Mouse (Mus musculus) lung, embryonic 14.5 days (tissue): ENCODE results near the gene Ptgfrn. TPM values are rescaled to one million over a fixed set of nuclear protein-coding genes. Genes with fewer than 3 reads are reported as not detected.

Experiments
- ATAC-seq: fragments of 200-750 bp; cut with Nextera tagmentation; 2 replicates; pipeline ENCODE4 v1.8.0; 2017; ENCODE audit warnings: mild to moderate bottlenecking, moderate TSS enrichment, moderate library complexity; ENCODE audit not compliant: insufficient read depth
- DNase-seq: peaks from one replicate; pipeline ENCODE4 v3.0.0-alpha.2; 2015
- H3K27ac ChIP-seq: fragments of 300-500 bp; sonication (generic); 2 replicates; pipeline ENCODE4 v1.5.1; 2014; ENCODE audit warnings: low read depth, mild to moderate bottlenecking, moderate library complexity
- H3K27me3 ChIP-seq: fragments of 300-500 bp; sonication (generic); 2 replicates; pipeline ENCODE4 v1.6.1; 2014; ENCODE audit warnings: low read length, control low read depth; ENCODE audit not compliant: insufficient read depth
- H3K36me3 ChIP-seq: fragments of 300-500 bp; sonication (generic); 2 replicates; pipeline ENCODE4 v1.6.1; 2014; ENCODE audit warnings: control low read depth; ENCODE audit not compliant: insufficient read depth
- H3K4me1 ChIP-seq: fragments of 300-500 bp; sonication (generic); 2 replicates; pipeline ENCODE4 v1.6.1; 2014; ENCODE audit warnings: antibody characterized with exemption, control low read depth; ENCODE audit not compliant: insufficient read depth
- H3K4me2 ChIP-seq: fragments of 300-500 bp; sonication (generic); 2 replicates; pipeline ENCODE4 v1.6.1; 2014; ENCODE audit warnings: mild to moderate bottlenecking
- H3K4me3 ChIP-seq: fragments of 300-500 bp; sonication (generic); 2 replicates; pipeline ENCODE4 v1.5.1; 2014; ENCODE audit warnings: low read depth, low read length
- H3K9ac ChIP-seq: fragments of 300-500 bp; sonication (generic); 2 replicates; pipeline ENCODE4 v1.6.1; 2014
- H3K9me3 ChIP-seq: fragments of 300-500 bp; sonication (generic); 2 replicates; pipeline ENCODE4 v1.6.1; 2016; ENCODE audit warnings: low read depth, low read length, control low read depth
- CTCF ChIP-seq: IDR thresholded peaks from 2 replicates; pipeline ENCODE4 v1.5.1; 2016; ENCODE audit warnings: antibody characterized with exemption, low read depth
- WGBS: fragments of 180-500 bp; shearing (Covaris S2); extraction: QIAGEN DNeasy Blood & Tissue Kit; methylation state at CpG from one replicate; pipeline ENCODE4 v1.1.7; 2014; 5-methylcytosine and 5-hydroxymethylcytosine counted together
- polyA plus RNA-seq: library from polyadenylated mRNA; unstranded; fragments of >200 nt; fragmentation: Nextera tagmentation; extraction: Ambion mirVana; gene quantifications from 2 replicates; pipeline ENCODE4 v1.2.1, GENCODE M21; 2014

Gene Ptgfrn
- polyA plus RNA-seq, 1 experiment from 2014 or later, result 7.9 TPM

DNA sequence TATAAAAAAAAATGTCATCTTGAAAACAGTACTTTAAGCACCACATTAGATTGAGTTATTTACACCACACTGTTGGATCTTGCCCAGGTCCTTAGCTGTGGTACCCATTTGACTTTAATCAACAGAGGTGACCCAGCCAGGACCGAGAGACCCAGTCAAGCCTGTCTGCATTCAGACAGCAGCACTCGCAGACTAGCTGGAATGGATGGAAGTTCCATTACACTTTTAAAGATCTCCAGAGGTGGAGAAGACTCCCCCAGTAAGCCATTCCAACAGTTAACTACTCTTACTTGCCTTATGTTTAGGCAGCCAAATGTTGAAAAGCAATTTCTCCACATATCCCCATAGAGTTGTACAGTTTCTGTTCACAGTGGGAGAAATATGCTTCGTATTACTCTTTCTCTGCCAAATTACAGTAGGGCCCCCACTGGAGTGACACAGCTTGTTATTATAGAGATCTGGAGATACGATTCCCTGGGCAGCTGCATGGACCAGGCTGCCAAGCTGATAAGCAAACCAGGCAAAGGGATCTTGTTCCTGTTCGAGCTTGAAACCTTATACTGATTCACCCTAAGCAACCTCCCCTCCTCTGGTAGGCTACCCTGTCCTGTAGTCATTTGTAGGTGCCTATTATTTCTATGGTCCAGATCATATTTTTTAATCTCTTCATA lies 102.8 kb downstream of the Ptgfrn start:
- H3K27me3 ChIP-seq, result no peaks in the 10 kb centered on the region
- H3K9ac ChIP-seq, result no peak overlapping the region
- no peaks in the 10 kb centered on the region for H3K4me1 ChIP-seq
- no peaks in the 10 kb centered on the region for H3K36me3 ChIP-seq
- H3K4me3 ChIP-seq, result no peak overlapping the region
- H3K27ac ChIP-seq, result no peak overlapping the region
- no peak for TF ChIP-seq CTCF
- H3K4me2 ChIP-seq, result no peak overlapping the region
- ATAC-seq (no peak), DNase-seq (no peak)
- no peaks in the 10 kb centered on the region for H3K9me3 ChIP-seq
- 59% methylated on average over 5 of the region's 5 CpGs for WGBS

DNA sequence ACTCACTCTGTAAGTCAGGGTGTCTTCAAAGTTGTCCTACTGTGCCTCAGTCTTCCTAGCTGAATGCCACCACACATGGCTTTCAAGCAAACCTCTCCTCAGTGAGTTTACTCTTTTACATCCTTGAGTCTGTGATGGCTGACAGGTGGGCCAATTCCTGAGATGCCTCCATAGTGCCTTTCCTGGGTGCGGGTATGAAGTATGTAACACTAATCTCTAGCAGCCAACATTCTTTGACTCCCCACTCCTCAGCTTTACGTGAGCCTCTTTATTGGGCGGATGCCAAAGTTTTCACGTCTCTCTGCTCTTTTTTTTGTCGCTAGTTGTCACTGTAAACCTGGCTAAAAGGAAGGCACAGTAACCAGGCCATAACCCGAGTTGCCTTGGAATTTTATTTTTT lies 104.7 kb downstream of the Ptgfrn start:
- ATAC-seq (no peak), DNase-seq (peak; percentile 44)
- H3K27me3 ChIP-seq, result no peaks in the 10 kb centered on the region
- no peak overlapping the region for H3K4me3 ChIP-seq
- H3K27ac ChIP-seq, result no peak overlapping the region
- no peaks in the 10 kb centered on the region for H3K4me1 ChIP-seq
- H3K36me3 ChIP-seq, result no peaks in the 10 kb centered on the region
- H3K9me3 ChIP-seq, result no peaks in the 10 kb centered on the region
- 51% methylated on average over 6 of the region's 6 CpGs for WGBS
- H3K4me2 ChIP-seq, result no peak overlapping the region
- no peak for TF ChIP-seq CTCF
- no peak overlapping the region for H3K9ac ChIP-seq

DNA sequence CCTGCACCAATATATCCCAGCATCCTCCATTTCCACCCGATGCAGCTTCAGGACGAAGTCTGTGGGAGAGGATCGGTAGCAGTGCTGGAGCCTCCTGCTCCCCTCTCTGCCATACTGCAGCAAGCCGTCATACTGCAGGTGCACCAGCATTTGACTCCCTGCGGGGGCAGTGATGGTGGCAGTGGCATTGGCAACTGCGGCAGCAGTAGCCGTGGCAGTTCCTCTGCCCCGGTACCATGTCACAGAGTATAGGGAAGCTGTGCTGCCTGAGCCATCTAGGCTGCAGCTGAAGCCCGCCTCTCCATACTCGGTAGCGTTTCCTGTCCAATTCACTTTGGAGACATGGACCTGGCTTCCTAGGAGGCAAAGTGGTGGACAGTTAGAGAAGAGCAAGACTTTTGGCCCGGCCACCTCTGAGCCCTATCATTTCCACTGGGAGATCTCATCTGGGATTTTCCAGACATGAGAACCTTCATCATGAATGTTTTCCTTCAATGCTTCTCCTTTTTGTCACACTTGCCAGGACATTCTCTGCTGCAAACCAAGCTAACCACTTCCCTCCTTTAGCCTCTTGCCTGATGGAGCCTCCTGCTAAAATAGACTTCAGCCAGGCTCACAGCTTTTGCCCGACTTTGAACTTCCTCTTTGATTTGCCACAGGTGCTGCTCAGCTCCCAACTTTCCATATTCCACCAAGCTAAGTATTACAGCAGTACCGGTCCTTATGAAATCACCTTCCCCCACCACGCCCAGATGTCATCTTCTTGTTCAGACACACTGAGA lies 106.3 kb downstream of the Ptgfrn start:
- no peak overlapping the region for H3K27ac ChIP-seq
- no peak for ATAC-seq
- no peak overlapping the region for H3K9ac ChIP-seq

DNA sequence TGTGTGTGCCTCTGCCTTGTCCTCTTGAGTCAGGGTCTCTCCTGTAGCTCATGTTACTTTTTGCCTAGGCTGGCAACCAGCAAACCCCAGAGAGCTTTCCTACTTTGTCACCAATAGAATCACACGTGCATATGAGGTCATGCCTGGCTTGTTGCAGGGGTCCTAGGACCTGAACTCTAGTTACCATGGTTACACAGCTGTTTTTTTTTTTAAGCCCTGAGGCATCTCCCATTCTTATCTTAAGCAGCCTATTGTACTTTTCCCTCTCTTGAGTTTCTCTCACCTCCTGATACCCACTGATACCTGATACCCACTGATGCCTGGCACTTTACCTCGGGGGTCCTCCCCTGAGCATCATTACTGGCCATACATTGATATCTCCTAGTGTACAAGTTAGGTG lies 110.3 kb downstream of the Ptgfrn start:
- DNase-seq, result no peak
- 23% methylated on average over 2 of the region's 2 CpGs for WGBS
- Histone ChIP-seq H3K27me3 (no peaks in the 10 kb centered on the region), H3K9me3 (no peaks in the 10 kb centered on the region), H3K27ac (no peak overlapping the region), H3K4me3 (no peak overlapping the region), H3K4me2 (no peak overlapping the region), H3K36me3 (no peaks in the 10 kb centered on the region), H3K4me1 (peaks cover 11% of the 10 kb centered on the region), H3K9ac (no peak overlapping the region)
- ATAC-seq, result no peak
- no peak for TF ChIP-seq CTCF

More for the DNA sequence above, 106.3 kb downstream of the Ptgfrn start:
- TF ChIP-seq CTCF, result peak; percentile 14; the same call in 1 of the 2 replicates
- no peak overlapping the region for H3K4me2 ChIP-seq
- 81% methylated on average over 15 of the region's 15 CpGs for WGBS
- H3K4me3 ChIP-seq, result no peak overlapping the region
- H3K36me3 ChIP-seq, result no peaks in the 10 kb centered on the region
- H3K4me1 ChIP-seq, result peaks cover 2% of the 10 kb centered on the region; the same call in 1 of the 2 replicates
- no peak for DNase-seq
- H3K27me3 ChIP-seq, result no peaks in the 10 kb centered on the region
- H3K9me3 ChIP-seq, result no peaks in the 10 kb centered on the region

DNA sequence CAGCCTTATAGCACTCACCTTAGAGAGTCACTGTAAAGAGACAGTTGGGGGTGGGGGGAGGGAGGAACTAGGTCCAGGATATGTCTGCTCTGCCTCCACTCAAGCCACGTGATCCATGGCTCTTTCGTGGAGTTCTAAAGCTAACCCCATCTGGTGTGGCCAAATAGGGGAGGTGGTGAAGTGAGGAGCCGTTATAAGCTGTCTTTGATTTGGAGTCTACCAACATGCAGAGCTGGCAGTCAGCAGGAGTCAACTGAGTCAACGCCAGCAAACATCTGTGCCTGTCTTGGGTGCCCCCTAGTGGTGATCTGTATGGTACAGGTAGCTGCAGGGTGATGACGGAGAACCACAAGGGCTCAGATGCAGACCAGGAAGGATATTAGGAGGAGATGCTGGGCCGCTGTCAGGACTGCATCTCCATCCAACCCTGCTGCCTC lies 111.2 kb downstream of the Ptgfrn start:
- H3K4me2 ChIP-seq, result no peak overlapping the region

DNA sequence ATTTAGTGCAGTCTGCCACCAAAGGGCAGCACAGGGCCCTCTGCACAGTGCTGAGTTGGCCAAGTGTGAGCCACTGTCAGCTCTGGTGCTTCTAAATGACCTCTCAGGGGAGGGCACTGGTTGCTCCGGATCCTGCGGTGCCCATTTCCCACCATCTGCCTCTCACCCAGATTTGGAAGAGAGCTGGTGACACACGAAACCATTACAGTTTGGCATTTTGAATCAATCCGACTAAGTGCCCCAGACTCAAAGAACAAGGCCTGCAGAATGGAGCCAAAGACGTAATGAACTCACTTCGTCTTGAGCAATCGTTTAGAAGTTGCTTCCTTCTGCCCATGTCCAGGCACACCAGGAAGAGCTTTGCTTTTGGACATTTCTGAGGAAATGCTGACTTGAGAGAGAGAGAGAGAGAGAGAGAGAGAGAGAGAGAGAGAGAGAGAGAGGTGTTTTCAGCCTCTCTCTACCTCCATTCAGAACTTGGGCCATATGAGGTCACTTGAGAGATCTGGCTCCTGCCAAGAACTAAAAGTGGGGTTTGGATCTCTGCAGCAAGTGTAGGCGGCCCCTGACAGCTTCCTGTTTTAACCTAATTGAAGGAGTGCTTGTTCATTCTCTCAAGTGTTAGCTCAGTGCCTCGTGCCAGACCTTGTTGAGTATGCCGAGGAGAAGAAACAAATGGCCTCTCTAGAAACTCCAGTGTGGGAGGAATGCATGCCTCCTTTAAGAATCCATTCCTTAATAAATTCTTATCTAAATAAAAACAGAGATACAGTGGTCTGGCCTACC lies 112.1 kb downstream of the Ptgfrn start:
- ATAC-seq (peak; percentile 73), DNase-seq (peak; percentile 80)
- Histone ChIP-seq H3K36me3 (no peaks in the 10 kb centered on the region), H3K4me1 (peaks cover 19% of the 10 kb centered on the region), H3K4me3 (no peak overlapping the region), H3K4me2 (no peak overlapping the region), H3K27me3 (no peaks in the 10 kb centered on the region), H3K27ac (no peak overlapping the region; the same call in 1 of the 2 replicates), H3K9me3 (no peaks in the 10 kb centered on the region), H3K9ac (no peak overlapping the region)
- WGBS, result 47% methylated on average over 10 of the region's 10 CpGs
- TF ChIP-seq CTCF, result no peak

More for the DNA sequence above, 111.2 kb downstream of the Ptgfrn start:
- H3K36me3 ChIP-seq, result no peaks in the 10 kb centered on the region
- H3K4me1 ChIP-seq, result peaks cover 12% of the 10 kb centered on the region
- ATAC-seq, result peak; percentile 53; the same call in 1 of the 2 replicates
- H3K9me3 ChIP-seq, result no peaks in the 10 kb centered on the region
- no peak overlapping the region for H3K9ac ChIP-seq
- no peak overlapping the region; the same call in 1 of the 2 replicates for H3K27ac ChIP-seq
- DNase-seq, result peak; percentile 86
- peak; percentile 89 for TF ChIP-seq CTCF
- H3K4me3 ChIP-seq, result no peak overlapping the region
- H3K27me3 ChIP-seq, result no peaks in the 10 kb centered on the region
- WGBS, result 12% methylated on average over 6 of the region's 6 CpGs
